Mouse (Mus musculus) neural tube, embryonic 14.5 days (tissue): ENCODE results near the gene Degs2. TPM values are rescaled to one million over a fixed set of nuclear protein-coding genes. Genes with fewer than 3 reads are reported as not detected.

Experiments used
- ATAC-seq: fragments of 200-750 bp; cut with Nextera tagmentation; 2 replicates; pipeline ENCODE4 v1.8.0; 2017; ENCODE audit warnings: low read depth, mild to moderate bottlenecking, moderate TSS enrichment, moderate library complexity
- H3K27ac ChIP-seq: fragments of 300-500 bp; sonication (generic); 2 replicates; pipeline ENCODE4 v1.5.1; 2014; ENCODE audit warnings: low read depth, mild to moderate bottlenecking, control low read depth, low read length, moderate library complexity, mixed read lengths
- H3K27me3 ChIP-seq: fragments of 300-500 bp; sonication (generic); 2 replicates; pipeline ENCODE4 v1.6.1; 2014; ENCODE audit warnings: low read length; ENCODE audit not compliant: control insufficient read depth, insufficient read depth
- H3K36me3 ChIP-seq: fragments of 300-500 bp; sonication (generic); 2 replicates; pipeline ENCODE4 v1.6.1; 2014; ENCODE audit warnings: low read length, mixed read lengths; ENCODE audit not compliant: control insufficient read depth, insufficient read depth
- H3K4me1 ChIP-seq: fragments of 300-500 bp; sonication (generic); 2 replicates; pipeline ENCODE4 v1.6.1; 2014; ENCODE audit warnings: low read length; ENCODE audit not compliant: control insufficient read depth, insufficient read depth
- H3K4me2 ChIP-seq: fragments of 300-500 bp; sonication (generic); 2 replicates; pipeline ENCODE4 v1.6.1; 2014; ENCODE audit warnings: mild to moderate bottlenecking, low read depth, low read length, control low read depth
- H3K4me3 ChIP-seq: fragments of 300-500 bp; sonication (generic); 2 replicates; pipeline ENCODE4 v1.5.1; 2014; ENCODE audit warnings: low read depth, low read length, control low read depth, mixed read lengths
- H3K9ac ChIP-seq: fragments of 300-500 bp; sonication (generic); replicated peaks from 2 replicates; pipeline ENCODE4 v1.6.1; 2014; ENCODE audit warnings: low read depth, mild to moderate bottlenecking, control low read depth, low read length, mixed read lengths
- H3K9me3 ChIP-seq: fragments of 300-500 bp; sonication (generic); 2 replicates; pipeline ENCODE4 v1.6.1; 2016; ENCODE audit warnings: low read length; ENCODE audit not compliant: control insufficient read depth
- WGBS: fragments of 180-500 bp; shearing (Covaris S2); extraction: QIAGEN DNeasy Blood & Tissue Kit; methylation state at CpG from one replicate; pipeline ENCODE4 v1.1.7; 2014; 5-methylcytosine and 5-hydroxymethylcytosine counted together
- microRNA counts: library from miRNA; unstranded; fragments of <30 nt; microRNA quantifications from one replicate; lab custom pipeline; 2016
- microRNA-seq: library from miRNA; unstranded; fragments of <30 nt; microRNA quantifications from one replicate; pipeline ENCODE4, GENCODE M21; 2016
- polyA plus RNA-seq: library from polyadenylated mRNA; unstranded; fragments of >200 nt; fragmentation: Nextera tagmentation; extraction: Ambion mirVana; gene quantifications from 2 replicates; pipeline ENCODE4 v1.2.1, GENCODE M21; 2014

Degs2 gene
- polyA plus RNA-seq, 1 experiment from 2014 or later = 3.4 TPM

DNA sequence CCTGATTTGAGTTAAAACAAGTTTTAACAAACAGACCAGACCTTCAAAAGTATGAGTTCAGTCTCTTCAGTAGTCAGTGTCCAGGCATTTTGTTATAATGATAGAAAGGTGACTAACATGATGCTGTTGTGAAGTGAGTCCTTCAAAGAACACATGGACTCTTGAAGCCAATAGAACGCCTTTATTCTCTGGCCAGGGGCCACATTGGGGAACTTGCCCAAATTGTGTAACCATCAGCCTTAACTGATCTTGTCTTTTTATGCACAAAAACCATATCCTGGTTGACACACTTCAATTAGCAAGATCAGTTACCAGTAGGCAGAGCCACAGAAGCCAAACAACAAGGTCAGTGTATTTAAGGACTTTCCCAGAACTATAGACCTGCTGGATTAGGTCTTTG lies 72.6 kb downstream of the Degs2 start:
- 100% methylated on average over 1 of the region's 1 CpGs for WGBS

More for the DNA sequence above, 72.6 kb downstream of the Degs2 start:
- Histone ChIP-seq H3K27ac (no peak overlapping the region), H3K9me3 (no peaks in the 10 kb centered on the region), H3K27me3 (no peaks in the 10 kb centered on the region), H3K9ac (no peak overlapping the region), H3K36me3 (no peaks in the 10 kb centered on the region), H3K4me2 (no peak overlapping the region), H3K4me1 (0 out of 2 replicates have a peak, but pooled peaks cover 3% of the 10 kb centered on the region), H3K4me3 (no peak overlapping the region)
- no peak for ATAC-seq

MicroRNAs within 50 kb of the gene (microRNA counts, 519-probe panel; counts per million panel counts)
- microRNA mmu-miR-342-3p (lab: Ali Mortazavi, UCI) (5,713 counts per million, percentile 81 among the panel's probes with 10 or more counts), microRNA mmu-miR-342-5p (lab: Ali Mortazavi, UCI) (2,508 counts per million, percentile 11 among the panel's probes with 10 or more counts)

Small RNAs within 50 kb of the gene (microRNA-seq; reads per million reads assigned to microRNA genes)
- gene Gm23872 (not detected), gene Mir342 (6,296 reads per million, percentile 94 among the genes with 10 or more reads in this experiment)

Other genes starting within 250 kb of the Degs2 start
- gene Evl, start 147.6 kb downstream of the Degs2 start, polyA plus RNA-seq = 252 and 265 TPM in 2 replicates
- gene Yy1, start 90.7 kb upstream of the Degs2 start, polyA plus RNA-seq = 14.9 and 15.2 TPM in 2 replicates
- 16.8 and 18.3 TPM in 2 replicates for gene Slc25a29, start 133.6 kb upstream of the Degs2 start, polyA plus RNA-seq
- 8.2 and 9.4 TPM in 2 replicates for gene Slc25a47, start 133.7 kb upstream of the Degs2 start, polyA plus RNA-seq
- 4.5 and 5.0 TPM in 2 replicates for gene Wdr25, start 191.3 kb upstream of the Degs2 start, polyA plus RNA-seq
- gene Wars, start 191.9 kb upstream of the Degs2 start, polyA plus RNA-seq = 102 and 110 TPM in 2 replicates